Mouse (Mus musculus): ENCODE data around the gene Lamtor2.
A peak's percentile ranks its signal among the peaks of the same experiment; 100 is the strongest.
"Not testable (repeated sequence)": the region's sequence is repeated elsewhere in the genome, so short reads cannot be mapped to it uniquely, and the experiment has no call there.

Lamtor2 gene

DNA sequence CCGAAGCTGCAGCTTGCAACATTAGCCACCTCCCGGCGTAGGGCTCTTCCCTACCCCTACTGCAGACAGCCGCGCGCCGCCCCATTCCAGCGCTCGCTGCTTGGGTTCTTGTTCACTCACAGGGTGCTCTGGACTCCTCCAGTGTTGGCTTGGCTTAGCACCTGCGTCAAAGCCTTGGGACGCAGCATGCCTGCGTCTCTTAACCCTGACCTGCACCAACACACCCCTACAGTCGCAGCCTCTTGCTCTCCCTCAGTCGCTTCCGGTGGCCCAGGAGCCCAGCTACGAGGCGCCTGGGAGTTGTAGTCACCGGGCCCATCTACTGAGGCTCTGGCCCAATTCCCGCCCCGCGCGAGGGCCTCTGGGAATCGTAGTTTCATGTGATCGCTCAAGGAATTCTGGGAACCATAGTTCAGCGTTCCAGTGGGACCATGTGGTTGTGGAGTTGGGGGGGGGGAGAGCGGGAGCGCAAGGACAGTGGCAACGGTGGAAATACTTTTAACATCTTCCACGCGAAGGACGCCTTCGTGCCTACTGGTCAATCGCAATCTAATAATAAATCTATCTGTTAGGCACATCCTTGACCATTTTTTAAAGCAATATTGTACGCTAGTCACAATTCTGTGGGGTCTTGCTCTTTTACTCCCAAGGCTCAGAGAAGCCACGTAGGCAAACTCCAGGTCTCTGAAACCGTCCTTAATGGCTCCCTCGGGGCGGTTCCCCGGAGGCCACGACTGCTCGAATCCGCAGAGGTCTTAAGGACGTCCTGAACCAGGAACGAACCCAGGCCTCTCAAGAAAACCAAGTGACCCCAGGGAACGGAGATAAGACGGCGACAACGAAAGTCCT is at the start of gene Lamtor2:
TSS of gene Lamtor2 (minus strand) at position 399 of the 849 bp plus-strand sequence.
- peak; percentile 97 for DNase-seq (ENCODE audit: low spot score)

DNA sequence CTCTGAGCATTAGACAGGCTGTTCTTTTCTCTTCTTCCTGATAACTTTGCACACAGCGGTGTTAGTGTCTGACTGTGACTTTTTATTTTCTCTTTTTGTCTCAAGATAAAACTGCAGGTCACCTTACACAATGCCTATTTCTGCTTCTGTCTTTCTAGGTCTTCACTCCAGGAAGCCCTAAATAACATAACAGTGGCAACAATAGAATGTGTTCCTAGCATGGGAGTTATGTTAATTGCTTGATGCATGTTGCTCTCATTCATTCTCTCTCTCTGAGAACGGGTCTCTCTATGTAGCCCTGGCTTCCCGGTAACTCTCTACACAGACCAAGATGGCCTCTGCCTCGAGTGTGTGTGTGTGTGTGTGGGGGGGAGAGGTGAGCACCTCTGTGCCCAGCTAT is 49.6 kb upstream of the Lamtor2 start:
- no peak for DNase-seq (ENCODE audit: low spot score)

DNA sequence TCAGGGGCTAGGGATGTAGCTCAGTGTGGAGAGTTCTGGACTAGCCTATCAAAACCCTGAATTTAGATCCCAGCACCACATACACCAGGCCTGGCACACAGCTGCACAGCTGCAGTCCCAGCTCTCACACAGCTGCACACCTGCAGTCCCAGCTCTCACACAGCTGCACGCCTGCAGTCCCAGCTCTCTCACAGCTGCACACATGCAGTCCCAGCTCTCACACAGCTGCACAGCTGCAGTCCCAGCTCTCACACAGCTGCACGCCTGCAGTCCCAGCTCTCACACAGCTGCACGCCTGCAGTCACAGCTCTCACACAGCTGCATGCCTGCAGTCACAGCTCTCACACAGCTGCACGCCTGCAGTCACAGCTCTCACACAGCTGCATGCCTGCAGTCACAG is 43.7 kb upstream of the Lamtor2 start:
- DNase-seq (ENCODE audit: low spot score) = not testable (repeated sequence)

DNA sequence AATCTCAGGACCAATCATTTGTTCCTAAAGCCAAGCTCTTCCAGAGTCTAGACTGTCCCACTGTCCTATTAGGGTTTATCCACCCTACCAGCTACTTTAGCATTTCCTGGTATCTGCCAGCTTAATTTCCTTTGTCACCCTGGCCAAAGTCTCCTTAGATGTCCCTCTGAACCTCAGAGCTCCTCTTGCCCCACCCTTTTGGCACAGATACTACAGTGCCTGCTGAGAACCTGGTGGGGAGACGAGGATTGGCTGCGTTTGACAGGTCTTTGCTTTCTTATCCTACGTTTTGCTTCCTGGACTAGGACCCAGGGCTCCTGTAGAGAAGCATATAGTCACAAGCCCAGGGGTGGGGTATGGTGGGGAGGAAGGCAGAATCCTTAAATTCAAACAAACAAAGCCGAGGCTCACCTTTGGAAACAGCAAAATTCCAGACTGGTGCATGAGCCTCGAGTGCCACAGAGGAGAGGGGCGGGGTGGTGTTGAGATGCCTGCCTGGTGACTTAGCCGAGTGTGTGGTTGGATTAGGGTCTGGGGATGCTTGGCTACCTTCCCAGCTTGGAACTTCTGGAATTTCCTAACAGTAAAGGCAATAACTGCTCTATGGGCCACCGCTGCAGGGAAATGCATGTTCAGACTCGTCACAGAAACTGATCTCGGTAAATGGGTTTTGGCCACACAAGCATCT is 41.2 kb upstream of the Lamtor2 start:
- no peak for DNase-seq (ENCODE audit: low spot score)

DNA sequence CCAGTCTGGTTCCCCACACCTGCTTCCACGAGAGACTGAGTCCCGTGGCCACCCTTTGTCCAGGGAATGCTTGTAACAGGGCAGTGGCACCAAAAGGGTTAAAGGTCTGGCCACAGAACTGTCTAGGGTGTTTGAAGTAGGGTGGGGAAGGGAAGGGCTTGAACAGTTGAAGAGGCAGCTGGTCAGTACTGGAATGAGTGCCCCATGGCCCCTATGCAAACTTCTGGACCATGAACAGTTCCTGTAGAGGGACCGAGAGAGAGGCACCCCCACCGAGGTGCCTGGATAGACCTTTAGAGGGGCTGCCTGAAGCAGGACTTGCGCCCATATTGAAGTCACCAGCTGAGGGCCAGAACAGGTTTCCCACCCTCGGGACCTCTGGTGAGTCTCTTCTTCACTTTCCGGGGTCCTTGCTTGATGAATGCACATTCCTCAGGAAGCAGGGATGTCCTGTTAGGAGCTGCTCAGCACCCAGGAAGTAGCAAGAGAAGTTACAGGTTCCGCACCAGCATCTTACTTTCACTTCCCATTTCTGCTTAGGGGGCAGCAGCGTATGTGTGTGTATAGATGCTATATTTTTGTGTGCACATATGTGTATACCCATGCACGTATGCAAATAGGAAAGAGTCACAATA is 40.2 kb upstream of the Lamtor2 start:
- no peak for DNase-seq (ENCODE audit: low spot score)

DNA sequence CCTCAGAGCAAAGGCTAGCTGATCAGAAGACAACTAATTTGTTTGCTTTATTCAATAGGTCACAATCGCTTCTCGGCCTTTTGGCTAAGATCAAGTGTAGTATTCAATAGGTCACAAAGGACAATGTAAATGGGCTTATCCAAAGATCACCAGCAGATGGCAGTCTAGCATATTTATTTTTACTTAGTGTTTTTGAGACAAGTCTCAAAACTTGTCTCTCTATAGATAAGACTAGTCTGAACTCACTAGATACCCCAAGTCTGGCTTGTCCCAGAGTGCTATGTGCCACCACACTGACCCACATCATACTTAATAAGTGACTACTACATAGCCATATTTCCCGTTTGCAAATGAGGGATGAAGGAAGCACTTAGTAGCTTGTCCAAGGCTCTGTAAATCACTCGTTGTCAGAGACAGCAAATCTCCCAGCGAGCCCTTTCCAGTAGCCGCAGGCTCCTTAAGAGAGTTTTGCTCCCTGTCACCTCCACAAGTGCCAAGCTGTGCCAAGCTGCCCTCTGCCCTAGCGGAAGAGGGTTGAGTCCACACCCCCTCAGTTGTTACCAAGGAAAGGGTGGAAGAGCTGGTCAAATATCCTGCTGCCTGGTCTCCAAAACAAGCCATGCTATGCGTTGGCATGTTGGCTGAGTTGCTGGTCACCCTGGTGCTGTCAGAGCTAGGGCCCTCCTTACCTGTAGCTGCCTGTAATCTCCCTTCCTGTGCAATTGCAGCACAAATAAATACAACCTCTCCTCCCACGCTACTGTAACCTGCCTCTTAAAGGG is 39.3 kb upstream of the Lamtor2 start:
- no peak for DNase-seq (ENCODE audit: low spot score)

DNA sequence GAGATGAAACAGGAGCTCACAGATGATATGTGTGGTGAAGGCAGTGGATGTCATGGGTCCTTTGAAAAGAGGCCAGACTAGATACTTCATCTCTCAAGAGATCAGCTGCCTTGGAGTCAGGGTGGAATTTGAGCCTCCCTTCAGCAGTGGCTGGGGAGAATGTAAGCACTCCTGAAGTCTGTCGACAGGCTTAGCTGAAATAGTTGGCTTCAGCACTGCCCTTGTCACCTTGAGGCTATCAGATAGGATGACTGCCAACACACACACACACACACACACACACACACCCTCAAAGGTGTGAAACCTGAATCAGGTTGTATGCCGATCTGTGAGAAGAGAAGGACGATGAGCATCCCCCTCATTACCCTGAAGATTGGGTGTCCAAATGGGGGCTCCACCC is 38.2 kb upstream of the Lamtor2 start:
- no peak for DNase-seq (ENCODE audit: low spot score)

DNA sequence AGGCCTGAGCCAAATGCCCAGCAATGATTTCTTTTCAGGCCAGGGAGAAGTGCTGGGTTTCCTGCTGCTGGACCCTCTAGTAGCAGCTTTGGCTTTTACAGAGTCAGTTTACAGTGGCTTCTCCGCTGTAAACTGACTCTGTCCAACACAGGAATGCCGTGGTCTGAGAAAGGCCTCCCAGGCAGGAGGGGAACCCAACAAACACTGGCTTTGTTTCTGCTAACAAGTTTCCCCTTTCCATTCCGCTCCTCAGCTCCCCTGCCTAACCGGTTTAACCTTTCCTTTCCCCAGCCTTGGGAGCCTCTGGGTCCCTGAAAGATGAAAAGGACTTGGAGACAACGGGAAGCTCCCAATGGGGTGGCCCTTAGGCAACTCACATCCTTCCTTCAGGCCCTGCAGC is 37.4 kb upstream of the Lamtor2 start:
- no peak for DNase-seq (ENCODE audit: low spot score)

DNA sequence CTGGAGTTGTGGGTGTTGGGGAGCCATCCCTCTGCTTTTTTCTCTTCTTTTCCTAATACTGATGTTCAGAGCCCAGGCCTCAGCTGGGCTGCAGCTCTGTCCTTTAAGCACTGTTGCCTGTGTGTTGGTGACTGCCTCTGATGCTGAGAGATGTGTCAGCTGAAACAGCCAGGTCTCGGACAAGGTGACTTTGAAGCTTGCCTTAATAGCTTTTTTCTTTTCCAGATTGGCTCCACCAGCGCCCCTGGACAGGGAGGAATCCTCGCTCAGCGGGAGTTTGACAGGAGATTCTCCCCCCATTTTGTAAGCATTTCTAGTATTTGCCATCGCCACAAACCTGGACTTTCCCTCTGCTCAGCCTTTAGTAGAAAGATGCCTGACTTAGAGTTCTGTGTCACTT is 33.8 kb upstream of the Lamtor2 start:
- DNase-seq (ENCODE audit: low spot score) = no peak

DNA sequence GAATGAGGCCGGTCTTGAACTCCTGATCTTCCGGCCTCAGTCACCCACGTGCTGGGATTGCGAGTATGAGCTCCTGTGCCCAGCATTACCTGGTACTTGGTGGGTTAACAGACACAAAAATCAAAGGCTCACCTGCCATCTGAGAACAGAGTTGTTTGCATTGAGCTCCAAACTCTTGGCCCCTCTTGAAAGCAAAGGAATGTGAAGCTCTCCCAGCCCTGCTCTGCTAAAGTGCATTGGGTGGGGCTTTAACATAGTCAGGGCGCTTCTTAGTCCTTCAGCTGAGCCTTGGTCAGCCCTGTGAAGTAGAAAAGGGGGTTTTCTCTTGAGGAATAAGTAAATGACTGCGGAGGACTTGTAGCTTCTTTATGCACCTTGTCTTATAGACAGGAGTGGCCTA is 32.9 kb upstream of the Lamtor2 start:
- no peak for DNase-seq (ENCODE audit: low spot score)

DNA sequence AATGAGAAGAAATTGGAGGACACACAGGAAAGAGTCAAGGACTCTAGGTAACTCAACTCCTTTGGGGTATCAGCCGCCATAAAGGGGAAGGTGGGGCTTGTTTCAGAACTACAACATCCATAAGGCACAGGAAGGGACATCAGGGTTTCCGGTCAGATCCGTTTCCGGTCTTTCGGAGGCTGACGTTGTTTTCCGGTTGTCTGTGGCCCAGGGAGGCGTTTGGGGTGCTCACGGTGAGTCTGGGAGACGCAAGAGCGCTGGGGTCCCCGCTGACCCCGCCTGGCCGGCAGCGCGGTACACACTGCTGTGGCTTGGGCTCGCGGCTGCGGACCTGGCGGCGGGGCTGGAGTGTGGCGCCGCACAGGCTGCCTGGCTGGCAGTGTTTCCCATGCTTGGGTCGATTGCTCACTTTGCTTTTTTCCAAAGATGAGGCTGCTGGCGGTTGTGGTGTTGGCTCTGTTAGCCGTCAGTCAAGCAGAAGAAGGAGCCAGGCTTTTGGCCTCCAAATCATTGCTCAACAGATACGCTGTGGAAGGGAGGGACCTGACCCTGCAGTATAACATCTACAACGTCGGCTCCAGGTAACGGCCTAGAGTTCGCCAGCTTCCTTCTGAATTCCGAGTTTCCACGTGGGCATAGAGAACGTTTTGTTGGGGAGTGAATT is 26.7 kb upstream of the Lamtor2 start:
- peak; percentile 73 for DNase-seq (ENCODE audit: low spot score)

DNA sequence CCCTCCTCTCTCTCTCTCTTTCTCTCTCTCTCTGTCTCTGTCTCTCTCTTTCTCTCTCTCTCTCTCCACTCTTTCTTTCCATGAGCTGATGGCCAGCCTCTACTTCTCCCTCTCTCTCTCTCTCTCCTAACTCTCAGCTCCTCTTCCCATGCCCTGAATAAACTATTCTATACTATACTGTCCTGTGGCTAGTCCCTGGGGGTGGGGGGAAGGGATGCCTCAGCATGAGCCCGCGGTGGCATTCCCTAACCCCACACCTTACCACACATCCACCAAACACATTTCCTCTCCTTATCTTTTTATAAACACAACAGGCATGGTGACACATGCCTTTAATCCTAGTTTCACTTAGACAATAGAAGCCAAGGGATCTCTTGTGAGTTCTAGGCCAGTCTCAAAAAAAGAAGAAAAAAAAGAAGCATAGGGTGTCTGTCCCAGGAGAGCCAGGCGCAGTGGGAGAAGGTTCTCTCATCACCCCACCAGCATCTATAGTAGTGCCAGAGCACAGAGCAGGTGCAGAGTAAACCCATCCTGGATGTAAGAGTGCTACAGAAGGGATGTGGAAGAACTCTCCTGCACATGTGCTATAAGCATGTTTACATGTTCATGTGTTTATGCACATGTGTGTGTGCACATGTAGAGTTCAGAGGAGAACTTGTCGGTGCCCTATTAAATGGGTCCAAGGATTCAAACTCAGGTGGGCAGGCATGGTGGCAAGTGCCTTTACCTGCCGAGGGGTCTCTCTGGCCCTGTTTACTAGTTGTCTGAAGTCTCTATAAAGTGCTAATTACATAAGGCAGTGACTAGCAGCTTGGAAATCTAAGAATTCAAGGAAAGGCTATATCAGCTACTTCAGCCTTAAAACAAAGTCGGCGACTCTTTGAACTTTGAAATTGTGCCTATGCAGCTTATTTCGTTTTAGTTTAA is 25.9 kb upstream of the Lamtor2 start:
- DNase-seq (ENCODE audit: low spot score) = no peak

DNA sequence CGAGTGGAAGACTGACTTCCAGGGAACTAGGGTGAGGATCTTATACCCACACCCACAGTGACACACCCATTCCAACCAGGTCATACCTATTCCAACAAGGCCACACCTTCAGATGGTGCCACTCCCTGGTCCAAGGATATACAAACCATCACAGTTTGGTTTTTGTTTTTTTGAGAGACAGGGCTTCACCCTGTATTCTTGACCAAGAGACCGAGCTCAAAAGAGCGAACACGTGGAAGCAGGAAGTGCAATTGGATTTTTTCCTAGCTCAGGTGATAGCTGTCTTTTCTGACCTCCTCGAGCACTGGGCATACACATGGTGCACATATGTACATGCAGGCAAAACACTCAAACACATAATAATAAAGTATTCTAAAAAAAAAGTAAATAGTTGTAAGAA is 25.0 kb upstream of the Lamtor2 start:
- DNase-seq (ENCODE audit: low spot score) = not testable (repeated sequence)

DNA sequence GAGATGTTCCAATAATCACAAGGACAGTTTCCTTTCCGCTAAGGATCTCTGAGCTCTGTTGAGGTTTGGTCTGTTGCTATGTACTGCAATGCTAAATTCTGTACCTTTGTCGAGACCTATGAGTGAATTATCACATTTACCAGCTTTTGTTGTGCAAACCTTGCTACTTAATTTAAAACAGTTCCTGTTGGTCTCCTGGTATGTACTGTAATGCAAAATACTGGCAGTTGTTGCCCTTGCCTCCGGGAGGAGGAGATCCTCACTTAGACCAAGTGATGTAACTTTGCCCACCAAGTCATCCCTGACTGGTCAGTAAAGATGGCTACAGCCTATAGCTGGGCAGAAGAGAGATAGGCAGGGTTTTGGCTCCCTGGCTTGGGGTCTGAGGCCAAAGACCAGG is 22.7 kb upstream of the Lamtor2 start, which contains the start of gene Ssr2:
TSS of gene Ssr2 (plus strand) at position 337 of the 400 bp plus-strand sequence.
- DNase-seq (ENCODE audit: low spot score) = no peak

DNA sequence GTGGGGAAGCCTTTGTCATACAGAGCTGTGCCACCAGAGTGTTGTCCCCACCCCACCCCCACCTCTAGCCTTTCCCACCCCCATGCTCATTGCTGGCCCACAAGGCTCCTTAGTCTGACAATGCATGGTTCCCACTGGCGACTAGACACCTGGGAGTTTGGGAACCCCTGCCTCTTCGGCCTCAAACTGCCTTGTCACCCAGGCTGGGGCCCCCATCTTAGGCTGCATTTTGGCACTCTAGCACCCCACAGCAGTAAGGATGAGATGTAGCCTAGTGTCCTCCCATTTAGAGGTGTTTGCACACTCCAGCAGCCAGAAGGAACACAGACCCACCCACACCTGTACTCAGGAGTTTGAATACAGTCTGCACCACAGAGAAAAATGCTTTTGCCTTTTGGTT is 20.9 kb upstream of the Lamtor2 start:
- no peak for DNase-seq (ENCODE audit: low spot score)

DNA sequence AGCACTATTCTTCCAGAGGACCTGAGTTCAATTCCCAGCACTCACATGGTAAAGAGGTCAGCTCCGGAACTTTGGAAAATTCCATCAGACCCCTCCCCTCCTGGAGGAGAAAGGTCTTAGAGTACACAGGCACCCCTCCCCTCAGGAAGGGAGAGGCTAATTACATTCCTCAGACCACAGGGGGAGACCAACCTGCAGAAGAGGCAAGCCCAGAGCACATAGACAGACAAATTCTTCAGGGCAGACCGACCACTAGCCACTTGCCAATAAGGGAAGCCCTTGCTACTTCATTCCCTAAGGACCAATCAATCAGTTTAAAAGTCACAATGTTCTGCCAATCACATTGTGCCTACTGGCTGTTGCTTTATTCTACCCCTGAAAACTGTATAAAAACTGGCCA is 20.0 kb upstream of the Lamtor2 start:
- no peak for DNase-seq (ENCODE audit: low spot score)

DNA sequence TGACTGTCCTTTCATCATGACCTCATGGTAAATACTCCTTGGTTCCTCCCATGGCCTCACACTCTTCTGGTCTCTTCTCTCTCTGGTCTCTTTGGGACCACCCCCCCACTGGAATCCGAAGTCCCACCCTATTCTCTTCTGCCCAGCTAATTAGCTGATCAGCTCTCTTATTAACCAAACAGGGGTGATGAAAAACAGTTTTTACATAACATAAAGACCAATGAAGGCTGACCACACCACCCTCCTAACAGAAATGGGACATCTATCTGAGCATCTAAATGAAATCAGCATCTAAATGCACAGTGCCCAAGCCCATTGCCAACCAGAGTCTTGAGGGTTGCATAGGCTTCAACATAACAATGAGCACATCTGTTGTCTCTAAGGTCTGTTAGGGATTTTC is 19.0 kb upstream of the Lamtor2 start:
- DNase-seq (ENCODE audit: low spot score) = no peak

DNA sequence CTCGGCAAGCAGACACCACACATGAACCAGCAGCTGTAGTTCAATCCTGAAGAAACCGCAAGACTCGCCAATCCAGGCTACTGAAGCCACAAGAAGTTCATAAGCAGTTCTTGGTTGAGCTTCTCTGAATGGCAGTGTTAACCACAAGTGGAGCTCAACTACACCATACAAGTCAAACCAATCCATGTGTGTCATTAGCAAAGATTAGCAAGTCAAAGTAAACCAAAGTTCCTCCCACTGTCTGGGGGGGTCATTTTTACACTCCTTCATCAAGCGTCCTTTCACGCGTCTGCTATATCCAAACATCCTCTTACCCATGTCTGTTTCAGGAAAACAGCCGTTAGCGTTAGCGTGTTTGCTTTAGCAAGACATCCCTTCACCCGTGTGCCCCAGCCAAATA is 17.5 kb upstream of the Lamtor2 start:
- DNase-seq (ENCODE audit: low spot score) = no peak

DNA sequence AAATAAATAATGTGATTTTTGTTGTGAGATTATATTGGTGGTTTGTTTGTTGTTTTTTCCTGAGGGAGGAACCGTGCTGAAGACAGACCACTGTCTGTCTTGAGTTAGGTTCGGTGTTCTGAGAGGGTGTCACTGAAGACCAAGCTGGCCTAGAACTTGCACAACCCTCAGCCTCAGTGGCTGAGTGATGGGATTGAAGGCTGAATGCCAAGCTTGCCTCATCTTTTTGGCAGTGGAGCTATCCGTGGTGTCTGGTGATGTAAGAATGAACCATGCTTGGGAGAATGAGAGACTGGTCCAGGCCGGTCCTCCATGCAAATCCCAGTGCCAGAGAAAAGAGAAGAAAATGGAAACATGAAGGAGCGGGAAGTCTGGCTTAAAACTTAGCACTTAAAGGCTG is 16.8 kb upstream of the Lamtor2 start:
- no peak for DNase-seq (ENCODE audit: low spot score)

DNA sequence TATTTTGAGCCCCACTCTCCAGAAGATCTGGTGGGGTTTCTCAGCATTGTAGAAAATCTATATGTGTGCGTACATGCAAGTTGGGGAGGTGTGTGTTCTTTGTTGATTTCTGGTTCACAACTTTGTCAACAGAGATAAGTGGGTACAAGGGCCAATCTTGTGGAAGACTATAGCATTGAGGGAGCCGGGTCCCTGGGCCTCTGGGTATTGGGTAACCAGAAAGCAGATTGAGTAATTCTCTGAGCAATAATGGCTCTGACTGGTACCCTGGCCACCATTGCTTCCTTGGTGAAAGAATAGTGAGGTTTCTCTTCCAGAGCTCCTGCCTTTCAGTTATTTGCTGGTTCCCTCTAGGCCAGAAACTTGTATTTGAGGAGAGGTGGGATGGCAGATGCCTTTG is 16.2 kb upstream of the Lamtor2 start:
- no peak for DNase-seq (ENCODE audit: low spot score)

DNA sequence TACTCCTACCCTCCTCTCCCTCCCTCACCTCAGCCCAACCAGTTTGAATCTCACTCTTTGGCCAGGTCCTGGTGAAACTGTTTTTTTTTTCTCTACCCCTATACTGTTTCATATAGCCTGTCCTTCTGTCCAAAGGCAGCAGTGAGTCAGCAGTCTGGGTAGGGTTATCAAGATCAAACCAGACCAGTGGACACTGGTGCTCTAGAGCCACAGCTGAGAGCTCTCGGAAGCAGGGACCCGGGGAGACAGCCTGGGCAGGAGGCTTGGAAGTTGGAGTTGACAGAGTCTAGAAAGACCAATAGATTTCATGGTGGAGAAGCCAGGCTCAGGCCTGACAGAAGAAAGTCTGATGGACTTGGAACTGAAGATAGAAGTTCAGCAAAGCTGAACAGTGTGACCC is 15.7 kb upstream of the Lamtor2 start:
- no peak for DNase-seq (ENCODE audit: low spot score)

All from testis, postnatal 10 days (tissue).